Mouse (Mus musculus) megakaryocyte-erythroid progenitor cell, adult 5 weeks (primary cell): ENCODE data around the gene AC161166.1. TPM values are rescaled to one million over a fixed set of nuclear protein-coding genes. Genes with fewer than 3 reads are reported as not detected.

ENCODE experiments used
- polyA plus RNA-seq: library from polyadenylated mRNA; stranded (reverse); fragments of >175 nt; gene quantifications from 2 replicates; pipeline ENCODE4 v1.2.3, GENCODE M21; 2012

Gene AC161166.1
- not detected in 2 replicates for polyA plus RNA-seq

GRCm38 (mm10) chr7:24512355-24512754 lies at the start of gene AC161166.1:
Gene AC161166.1 (minus strand): TSS chr7:24512455.

DNA sequence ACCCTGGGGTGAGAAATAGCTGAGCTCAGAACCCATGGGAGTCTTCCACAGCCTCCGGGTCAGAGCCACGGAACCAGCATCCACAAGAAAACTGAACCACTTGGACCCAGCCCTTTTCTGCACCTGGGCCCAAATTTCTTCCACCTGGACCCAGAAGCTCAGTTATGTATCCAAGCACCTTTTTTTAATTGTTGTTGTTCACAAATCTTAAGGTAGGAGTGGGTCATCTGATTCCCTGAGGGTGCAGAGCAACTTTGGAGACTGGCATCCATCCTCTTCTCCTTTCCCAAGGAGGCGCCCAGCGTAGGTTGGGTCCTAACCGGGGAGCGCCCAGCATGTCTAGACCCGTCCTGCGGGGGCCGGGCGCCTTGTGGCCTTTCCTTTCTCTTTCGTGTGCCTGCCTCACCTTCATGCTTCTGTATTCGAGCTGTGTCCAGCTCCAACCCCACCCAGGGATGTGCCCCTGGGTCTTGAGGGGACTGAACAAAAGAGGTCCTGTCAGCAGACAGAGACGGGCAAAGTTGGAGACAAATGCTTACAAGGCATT lies 33.9 kb upstream of the AC161166.1 start, which contains the start of the genes Pinlyp and Xrcc1:
TSS of gene Pinlyp (minus strand) at position 51 of the 547 bp plus-strand sequence.
TSS of gene Xrcc1 (plus strand) at position 222 of the 547 bp plus-strand sequence.

GRCm38 (mm10) chr7:24530062-24530931 lies 18.0 kb upstream of the AC161166.1 start, which contains the start of gene Irgq:
Gene Irgq (plus strand): TSS chr7:24530689.

GRCm38 (mm10) chr7:24506838-24507725 lies 5.2 kb downstream of the AC161166.1 start, which contains the start of gene Zfp428:
Gene Zfp428 (plus strand): TSS chr7:24507006.

DNA sequence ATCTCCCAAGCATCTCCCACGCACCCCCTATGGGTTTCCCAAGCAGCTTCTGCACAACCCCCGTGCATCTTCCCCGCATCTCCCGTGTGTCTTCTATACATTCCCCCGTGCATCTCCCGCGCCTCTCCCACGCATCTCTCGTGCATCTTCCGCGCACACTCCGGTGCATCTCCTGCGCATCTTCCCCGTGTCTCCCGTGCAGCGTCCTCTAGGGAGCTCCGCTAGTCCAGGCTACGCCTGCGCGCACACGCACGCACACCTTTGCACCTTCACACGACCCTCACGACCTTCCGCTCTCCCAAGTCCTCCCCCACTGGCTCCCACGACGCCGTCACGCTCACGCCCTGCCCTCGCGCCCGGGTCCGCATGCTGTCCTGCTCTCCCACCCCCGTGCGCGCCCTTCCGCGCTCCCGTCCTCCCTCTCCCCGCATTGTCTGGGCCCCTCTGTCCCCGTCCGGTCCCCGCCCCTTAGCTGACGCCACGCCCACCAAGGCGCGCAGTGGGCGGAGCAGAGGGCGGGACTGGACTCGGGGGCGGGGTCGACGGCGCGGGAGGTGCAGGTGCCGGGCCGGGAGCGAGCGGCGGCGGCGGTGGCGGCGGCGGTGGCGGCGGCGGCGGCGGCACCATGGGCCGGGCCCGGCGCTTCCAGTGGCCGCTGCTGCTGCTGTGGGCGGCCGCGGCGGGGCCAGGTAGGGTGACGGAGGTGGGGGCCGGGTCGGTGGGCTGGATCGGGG lies 30.6 kb downstream of the AC161166.1 start, which contains the start of gene Cadm4:
TSS of gene Cadm4 (plus strand) at position 550 of the 734 bp plus-strand sequence.

DNA sequence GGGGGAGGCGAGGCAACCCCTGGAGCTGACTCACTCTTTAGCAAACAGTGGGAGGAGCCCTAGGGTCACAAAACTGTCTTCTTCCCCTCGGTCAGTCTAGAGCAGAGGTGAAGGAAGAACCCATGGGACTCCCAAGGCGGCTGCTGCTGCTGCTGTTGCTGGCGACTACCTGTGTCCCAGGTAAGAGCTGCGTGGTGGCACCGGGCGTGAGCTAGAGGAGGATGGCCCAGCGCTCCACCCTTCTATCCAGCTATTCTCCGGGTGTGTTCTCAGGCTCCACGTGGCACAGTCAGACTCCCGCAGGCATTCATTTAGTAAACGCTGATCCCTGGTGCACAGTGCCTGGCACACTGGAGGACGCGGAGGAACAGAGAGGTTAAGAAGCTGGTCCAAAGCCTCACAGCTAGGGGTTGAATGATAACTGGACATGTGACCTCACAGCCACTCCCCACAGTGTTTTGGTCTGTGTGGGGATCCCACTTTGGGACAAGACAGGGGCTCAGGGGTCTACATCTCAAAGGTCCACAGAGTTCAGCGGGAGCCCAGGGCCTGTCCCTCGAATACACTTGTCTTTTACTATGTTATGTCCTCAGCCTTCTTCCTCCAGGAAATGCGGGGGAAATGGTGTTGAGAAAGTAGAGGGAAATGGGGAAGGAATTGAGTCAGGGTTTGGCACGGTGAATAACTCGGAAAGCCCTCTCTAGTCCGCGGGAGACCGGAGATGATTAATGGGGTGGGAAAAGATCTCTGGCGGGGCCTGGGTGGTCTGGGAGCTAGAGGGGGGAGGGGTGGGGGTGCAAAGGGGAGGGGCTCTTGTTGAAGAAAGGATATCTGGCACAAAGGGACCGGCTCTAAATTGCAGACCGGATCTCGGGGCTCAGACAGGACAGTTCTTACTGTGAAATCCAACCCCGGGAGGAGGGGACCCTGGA lies 49.6 kb downstream of the AC161166.1 start, which contains the start of gene Plaur:
TSS of gene Plaur (plus strand) at position 97 of the 932 bp plus-strand sequence.

Other genes starting within 250 kb of the AC161166.1 start
- 0.35 and 0.41 TPM in 2 replicates for gene Zfp93, start 242.0 kb downstream of the AC161166.1 start, polyA plus RNA-seq
- 4.5 and 5.6 TPM in 2 replicates for gene Zfp61, start 211.2 kb downstream of the AC161166.1 start, polyA plus RNA-seq
- 0.79 and 0.80 TPM in 2 replicates for gene Zfp94, start 195.8 kb downstream of the AC161166.1 start, polyA plus RNA-seq
- gene Tescl, start 178.5 kb downstream of the AC161166.1 start, polyA plus RNA-seq: 0.31 TPM in 1 of 2 replicates, not detected in the other
- not detected in 2 replicates for gene Lypd5, start 163.3 kb downstream of the AC161166.1 start, polyA plus RNA-seq
- gene Kcnn4, start 142.2 kb downstream of the AC161166.1 start, polyA plus RNA-seq: 116 and 139 TPM in 2 replicates
- gene Smg9, start 112.8 kb downstream of the AC161166.1 start, polyA plus RNA-seq: 121 and 122 TPM in 2 replicates
- 0.05 and 0.10 TPM in 2 replicates for gene Irgc1, start 60.2 kb downstream of the AC161166.1 start, polyA plus RNA-seq
- 118 and 127 TPM in 2 replicates for gene Plaur, start 50.0 kb downstream of the AC161166.1 start, polyA plus RNA-seq
- gene Cadm4, start 30.4 kb downstream of the AC161166.1 start, polyA plus RNA-seq: 0.17 and 0.33 TPM in 2 replicates
- 34.0 and 41.2 TPM in 2 replicates for gene Zfp428, start 5.4 kb downstream of the AC161166.1 start, polyA plus RNA-seq
- 7.8 and 9.6 TPM in 2 replicates for gene Irgq, start 18.2 kb upstream of the AC161166.1 start, polyA plus RNA-seq
- not detected in 2 replicates for gene Pinlyp, start 33.7 kb upstream of the AC161166.1 start, polyA plus RNA-seq
- gene Xrcc1, start 33.8 kb upstream of the AC161166.1 start, polyA plus RNA-seq: 169 and 206 TPM in 2 replicates
- gene Ethe1, start 75.1 kb upstream of the AC161166.1 start, polyA plus RNA-seq: 35.2 and 53.0 TPM in 2 replicates
- 2.6 and 3.0 TPM in 2 replicates for gene Zfp575, start 75.2 kb upstream of the AC161166.1 start, polyA plus RNA-seq
- gene Phldb3, start 98.3 kb upstream of the AC161166.1 start, polyA plus RNA-seq: 35.9 and 44.5 TPM in 2 replicates
- 0.16 and 0.37 TPM in 2 replicates for gene Lypd3, start 124.1 kb upstream of the AC161166.1 start, polyA plus RNA-seq
- not detected in 2 replicates for gene Tex101, start 164.2 kb upstream of the AC161166.1 start, polyA plus RNA-seq
- gene BC049730, start 196.8 kb upstream of the AC161166.1 start, polyA plus RNA-seq: not detected in 2 replicates
- not detected in 2 replicates for gene Gm4763, start 214.5 kb upstream of the AC161166.1 start, polyA plus RNA-seq
- gene Cd177, start 247.9 kb upstream of the AC161166.1 start, polyA plus RNA-seq: 52.7 and 64.3 TPM in 2 replicates